Mouse (Mus musculus): Measurements from ENCODE around the gene Farp1.

DNA sequence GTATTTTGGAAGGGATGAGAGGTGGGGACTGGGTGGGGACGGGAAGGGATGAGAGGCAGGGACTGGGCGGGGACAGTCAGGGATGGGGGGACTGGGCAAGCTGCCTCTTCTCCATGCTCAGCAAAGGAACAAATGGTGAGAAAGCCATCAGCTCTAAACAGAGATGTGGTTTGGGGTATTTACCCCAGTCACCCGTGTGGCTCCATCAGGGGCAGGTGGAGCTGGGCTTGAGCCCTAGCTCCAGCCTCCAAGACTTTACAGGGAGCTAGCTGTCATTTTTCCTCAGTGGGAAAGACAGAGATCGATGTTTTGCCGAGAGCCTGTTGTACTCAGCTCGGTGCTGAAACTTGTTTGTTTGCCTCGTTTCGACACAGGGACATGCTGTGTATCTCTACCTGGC, 148.0 kb downstream of the Farp1 start:
- TF ChIP-seq CTCF (IDR thresholded peaks at IDR 0.05; ENCODE audit: borderline replicate concordance, extremely low read depth, insufficient read depth, insufficient read length) (no peak), POLR2A (IDR thresholded peaks at IDR 0.05; ENCODE audit: borderline replicate concordance, extremely low read depth, insufficient read depth, insufficient read length, poor library complexity, severe bottlenecking) (no peak)
